Mouse (Mus musculus): ENCODE measurements at regions not wholly inside any gene's neighbourhood (a gene's known extent, or its start where the extent isn't known, plus 50 kb on each side); places are given as distances from the start of the nearest gene placed in this dataset.

GRCm38 (mm10) chr11:64884518-64884917, 94.3 kb upstream of the Elac2 start:
- H3K4me3 ChIP-seq (replicated peaks; ENCODE audit: low read length): no peak overlapping the region
- no peaks in the 10 kb centered on the region; the same call in 1 of the 2 replicates for H3K27me3 ChIP-seq (ENCODE audit: insufficient read depth, low read length)
- peaks cover 27% of the 10 kb centered on the region for H3K9me3 ChIP-seq (ENCODE audit: low read length)
- no peaks in the 10 kb centered on the region for H3K4me1 ChIP-seq (replicated peaks; ENCODE audit: low read depth, low read length)
- no peaks in the 10 kb centered on the region for H3K36me3 ChIP-seq (ENCODE audit: insufficient read depth, low read length)
- TF ChIP-seq POU5F1 (IDR thresholded peaks at IDR 0.05; ENCODE audit: borderline replicate concordance, low read length) (no peak), NANOG (IDR thresholded peaks at IDR 0.05; ENCODE audit: borderline replicate concordance, low read length) (no peak), CTCF (conservative IDR thresholded peaks at IDR 0.05; ENCODE audit: low read length) (no peak)

DNA sequence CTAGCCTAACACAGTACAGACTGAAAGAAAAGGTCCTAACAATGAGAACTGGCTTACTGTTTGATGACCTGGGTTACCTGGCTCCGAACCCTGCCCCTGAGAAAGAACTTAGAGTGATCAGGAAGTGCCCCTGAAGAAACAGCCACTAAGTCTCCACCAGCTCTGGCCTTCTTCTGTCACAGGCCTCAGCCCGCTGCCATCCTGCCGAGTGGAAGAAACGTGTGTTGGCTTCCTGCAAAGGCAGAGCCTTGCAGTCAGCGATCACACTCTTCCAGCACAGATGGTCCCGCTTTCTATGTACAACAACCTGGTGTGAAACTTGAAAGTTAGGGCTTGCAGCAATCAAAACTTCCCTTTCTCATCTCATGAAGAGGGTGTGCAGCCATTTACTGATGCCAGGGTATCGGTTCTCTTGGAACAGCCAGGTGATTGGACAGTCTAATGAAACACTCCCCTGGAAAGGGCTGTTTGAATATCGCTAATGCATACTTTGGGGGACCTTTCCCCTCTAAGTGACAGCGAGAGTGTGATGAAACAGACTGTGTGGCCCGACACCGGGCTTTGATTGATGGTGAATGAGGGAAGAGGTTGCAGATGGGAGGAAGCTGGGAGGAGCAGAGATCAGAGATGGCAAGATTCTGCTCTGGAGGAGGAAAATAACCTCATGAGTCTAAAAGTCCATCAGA, 89.4 kb upstream of the Elac2 start:
- Histone ChIP-seq H3K4me3 (replicated peaks; ENCODE audit: low read length) (no peak overlapping the region), H3K4me1 (replicated peaks; ENCODE audit: low read depth, low read length) (no peaks in the 10 kb centered on the region), H3K27me3 (ENCODE audit: insufficient read depth, low read length) (no peaks in the 10 kb centered on the region; the same call in 1 of the 2 replicates), H3K9me3 (ENCODE audit: low read length) (no peaks in the 10 kb centered on the region), H3K36me3 (ENCODE audit: insufficient read depth, low read length) (no peaks in the 10 kb centered on the region)
- TF ChIP-seq POU5F1 (IDR thresholded peaks at IDR 0.05; ENCODE audit: borderline replicate concordance, low read length): no peak
- TF ChIP-seq NANOG (IDR thresholded peaks at IDR 0.05; ENCODE audit: borderline replicate concordance, low read length): no peak

DNA sequence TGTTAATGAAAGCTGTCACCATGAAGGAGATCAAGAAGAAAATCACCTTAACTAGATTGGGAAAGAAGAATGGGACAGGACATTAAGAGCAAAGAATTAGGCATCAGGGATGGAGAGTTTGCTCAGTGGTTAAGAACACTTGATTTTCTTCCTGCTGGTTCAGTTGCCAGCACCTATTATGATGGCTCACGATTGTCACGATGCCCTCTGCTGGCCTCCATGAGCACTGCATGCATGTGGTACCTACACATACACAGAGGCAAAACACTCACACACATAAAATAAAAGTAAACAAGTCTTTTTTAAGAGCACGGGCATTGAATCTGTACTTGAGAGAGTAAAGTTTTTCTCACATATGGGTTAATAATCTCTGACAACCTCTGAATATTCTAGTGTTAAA, 88.1 kb upstream of the Elac2 start:
- Histone ChIP-seq H3K36me3 (ENCODE audit: insufficient read depth, low read length) (no peaks in the 10 kb centered on the region), H3K4me3 (replicated peaks; ENCODE audit: low read length) (no peak overlapping the region), H3K27me3 (ENCODE audit: insufficient read depth, low read length) (no peaks in the 10 kb centered on the region; the same call in 1 of the 2 replicates), H3K9me3 (ENCODE audit: low read length) (no peaks in the 10 kb centered on the region), H3K4me1 (replicated peaks; ENCODE audit: low read depth, low read length) (no peaks in the 10 kb centered on the region)
- TF ChIP-seq CTCF (conservative IDR thresholded peaks at IDR 0.05; ENCODE audit: low read length) (peak; percentile 74), POU5F1 (IDR thresholded peaks at IDR 0.05; ENCODE audit: borderline replicate concordance, low read length) (no peak)

GRCm38 (mm10) chr11:64895804-64896466, 82.9 kb upstream of the Elac2 start:
- H3K4me1 ChIP-seq (replicated peaks; ENCODE audit: low read depth, low read length): no peaks in the 10 kb centered on the region
- H3K4me3 ChIP-seq (replicated peaks; ENCODE audit: low read length): no peak overlapping the region
- TF ChIP-seq POU5F1 (IDR thresholded peaks at IDR 0.05; ENCODE audit: borderline replicate concordance, low read length): no peak
- TF ChIP-seq NANOG (IDR thresholded peaks at IDR 0.05; ENCODE audit: borderline replicate concordance, low read length): no peak
- TF ChIP-seq CTCF (conservative IDR thresholded peaks at IDR 0.05; ENCODE audit: low read length): no peak
- no peaks in the 10 kb centered on the region for H3K27me3 ChIP-seq (ENCODE audit: insufficient read depth, low read length)
- no peaks in the 10 kb centered on the region for H3K9me3 ChIP-seq (ENCODE audit: low read length)
- H3K36me3 ChIP-seq (ENCODE audit: insufficient read depth, low read length): no peaks in the 10 kb centered on the region

DNA sequence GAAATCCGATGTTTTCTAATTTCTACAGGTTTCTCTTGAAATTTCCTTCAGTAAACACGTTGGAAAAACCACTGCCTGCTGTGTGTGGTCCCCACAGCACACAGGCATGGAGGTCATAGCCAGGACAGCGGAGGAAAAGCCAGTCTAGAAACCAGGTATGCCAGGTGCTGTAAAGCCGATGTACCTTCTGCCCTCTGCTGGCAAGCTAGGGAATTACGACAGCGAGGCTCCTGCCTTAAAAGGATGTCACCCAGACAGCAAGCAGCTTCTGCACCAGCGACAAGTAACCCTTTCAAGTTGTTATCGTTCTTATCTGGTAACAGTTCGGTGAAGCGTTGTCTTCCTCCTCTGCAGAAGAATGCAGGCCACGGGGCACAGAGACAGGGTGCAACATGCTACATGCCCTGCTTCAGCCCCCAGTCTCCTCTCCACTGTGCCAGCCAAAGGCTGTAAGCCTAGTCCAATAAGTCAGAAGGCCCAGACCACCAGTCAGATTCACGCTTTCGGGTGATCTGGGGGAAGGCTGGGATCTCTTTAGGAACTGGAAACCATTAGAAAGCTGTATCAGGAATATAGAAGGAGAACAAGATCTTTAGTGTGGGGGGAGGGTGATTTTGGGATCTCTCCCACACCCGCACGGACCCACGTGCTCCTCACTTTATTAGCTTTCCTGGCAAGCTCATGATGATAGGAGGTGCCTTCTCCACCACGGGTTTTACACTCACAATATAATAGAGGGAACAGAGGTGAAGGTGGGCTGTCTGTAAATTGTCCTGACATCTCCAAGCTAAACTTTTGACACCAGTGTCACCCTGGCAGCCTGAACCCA, 79.9 kb upstream of the Elac2 start:
- no peaks in the 10 kb centered on the region for H3K36me3 ChIP-seq (ENCODE audit: insufficient read depth, low read length)
- H3K27me3 ChIP-seq (ENCODE audit: insufficient read depth, low read length): no peaks in the 10 kb centered on the region
- peak; percentile 96 for TF ChIP-seq CTCF (conservative IDR thresholded peaks at IDR 0.05; ENCODE audit: low read length)
- no peak for TF ChIP-seq POU5F1 (IDR thresholded peaks at IDR 0.05; ENCODE audit: borderline replicate concordance, low read length)

GRCm38 (mm10) chr11:64899587-64900278, 79.1 kb upstream of the Elac2 start:
- H3K4me3 ChIP-seq (replicated peaks; ENCODE audit: low read length): no peak overlapping the region
- H3K9me3 ChIP-seq (ENCODE audit: low read length): no peaks in the 10 kb centered on the region
- TF ChIP-seq NANOG (IDR thresholded peaks at IDR 0.05; ENCODE audit: borderline replicate concordance, low read length) (no peak), CTCF (conservative IDR thresholded peaks at IDR 0.05; ENCODE audit: low read length) (no peak), POU5F1 (IDR thresholded peaks at IDR 0.05; ENCODE audit: borderline replicate concordance, low read length) (no peak)
- no peaks in the 10 kb centered on the region for H3K4me1 ChIP-seq (replicated peaks; ENCODE audit: low read depth, low read length)
- H3K27me3 ChIP-seq (ENCODE audit: insufficient read depth, low read length): no peaks in the 10 kb centered on the region
- no peaks in the 10 kb centered on the region for H3K36me3 ChIP-seq (ENCODE audit: insufficient read depth, low read length)

More for the DNA sequence above, 79.9 kb upstream of the Elac2 start:
- H3K9me3 ChIP-seq (ENCODE audit: low read length): no peaks in the 10 kb centered on the region
- no peak overlapping the region for H3K4me3 ChIP-seq (replicated peaks; ENCODE audit: low read length)
- no peaks in the 10 kb centered on the region for H3K4me1 ChIP-seq (replicated peaks; ENCODE audit: low read depth, low read length)

- Histone ChIP-seq H3K27me3 (ENCODE audit: insufficient read depth, low read length) (no peaks in the 10 kb centered on the region), H3K9me3 (ENCODE audit: low read length) (no peaks in the 10 kb centered on the region), H3K4me3 (replicated peaks; ENCODE audit: low read length) (no peak overlapping the region), H3K36me3 (ENCODE audit: insufficient read depth, low read length) (no peaks in the 10 kb centered on the region), H3K4me1 (replicated peaks; ENCODE audit: low read depth, low read length) (no peaks in the 10 kb centered on the region)
- TF ChIP-seq POU5F1 (IDR thresholded peaks at IDR 0.05; ENCODE audit: borderline replicate concordance, low read length): no peak
These were observed 62.1 kb upstream of the Elac2 start for GRCm38 (mm10) chr11:64916783-64917182.

GRCm38 (mm10) chr11:64917301-64917700, 61.5 kb upstream of the Elac2 start:
- no peaks in the 10 kb centered on the region for H3K9me3 ChIP-seq (ENCODE audit: low read length)
- H3K4me1 ChIP-seq (replicated peaks; ENCODE audit: low read depth, low read length): no peaks in the 10 kb centered on the region
- no peaks in the 10 kb centered on the region for H3K36me3 ChIP-seq (ENCODE audit: insufficient read depth, low read length)
- H3K27me3 ChIP-seq (ENCODE audit: insufficient read depth, low read length): no peaks in the 10 kb centered on the region
- no peak overlapping the region for H3K4me3 ChIP-seq (replicated peaks; ENCODE audit: low read length)
- no peak for TF ChIP-seq NANOG (IDR thresholded peaks at IDR 0.05; ENCODE audit: borderline replicate concordance, low read length)

Data from E14TG2a.4 (cell line).